Mouse (Mus musculus): ENCODE results near the gene Il2ra. TPM values are rescaled to one million over a fixed set of nuclear protein-coding genes. Genes with fewer than 3 reads are reported as not detected.

Gene Il2ra
- polyA plus RNA-seq, 1 experiment: not detected

DNA sequence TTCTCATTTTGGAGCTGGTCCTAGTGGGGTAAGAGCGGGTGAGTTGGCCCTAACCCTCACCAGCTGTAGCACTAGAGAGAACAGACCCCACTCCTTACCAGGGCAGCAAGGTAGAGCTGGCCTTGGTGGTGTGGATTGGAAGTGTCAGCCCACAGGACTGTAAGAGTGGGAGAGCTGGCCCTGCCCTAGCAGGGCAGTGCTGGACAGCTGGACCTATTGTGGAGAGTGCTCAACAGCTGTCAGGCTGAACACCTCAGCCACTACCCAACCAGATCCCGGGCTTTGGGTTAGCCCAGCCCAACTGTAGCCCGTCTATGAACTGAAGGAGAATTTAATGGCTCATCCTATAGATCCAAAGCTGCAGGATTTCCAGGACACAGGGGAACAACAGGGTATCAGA, 96.2 kb downstream of the Il2ra start:
- Histone ChIP-seq H3K27me3 (ENCODE audit: control insufficient read depth, insufficient read depth, insufficient read length) (no peaks in the 10 kb centered on the region), H3ac (ENCODE audit: control insufficient read depth, insufficient read length) (no peak overlapping the region), H3K4me2 (ENCODE audit: low read depth) (no peak overlapping the region), H3K36me3 (ENCODE audit: control insufficient read depth, insufficient read depth) (peaks cover 17% of the 10 kb centered on the region), H3K4me3 (no peak overlapping the region), H3K79me2 (ENCODE audit: control insufficient read depth, insufficient read depth) (no peaks in the 10 kb centered on the region)
- TF ChIP-seq MYOG (IDR thresholded peaks at IDR 0.05; ENCODE audit: control insufficient read depth in 1 of 3, insufficient read depth in 1 of 3, insufficient read length in 2 of 3, low read depth in 2 of 3) (no peak), TCF3 (IDR thresholded peaks at IDR 0.05; ENCODE audit: insufficient read length, low read depth) (no peak), CEBPB (IDR thresholded peaks at IDR 0.05; ENCODE audit: insufficient read depth, poor library complexity, severe bottlenecking) (no peak), MAX (IDR thresholded peaks at IDR 0.05; ENCODE audit: low read depth) (no peak), REST (IDR thresholded peaks at IDR 0.05; ENCODE audit: insufficient read depth, insufficient read length) (no peak), TCF12 (IDR thresholded peaks at IDR 0.05; ENCODE audit: insufficient read depth, poor library complexity, severe bottlenecking) (no peak), MYOD1 (IDR thresholded peaks at IDR 0.05; ENCODE audit: control insufficient read depth in 1 of 3, insufficient read length in 2 of 3, low read depth in 2 of 3) (no peak), SRF (IDR thresholded peaks at IDR 0.05; ENCODE audit: control insufficient read depth, insufficient read length, low read depth) (no peak), POLR2AphosphoS2 (IDR thresholded peaks at IDR 0.05; ENCODE audit: insufficient read length, low read depth) (no peak), USF1 (IDR thresholded peaks at IDR 0.05; ENCODE audit: low read depth) (no peak), POLR2A (IDR thresholded peaks at IDR 0.05; ENCODE audit: insufficient read length, low read depth) (no peak), E2F4 (IDR thresholded peaks at IDR 0.05; ENCODE audit: insufficient read depth) (no peak)

DNA sequence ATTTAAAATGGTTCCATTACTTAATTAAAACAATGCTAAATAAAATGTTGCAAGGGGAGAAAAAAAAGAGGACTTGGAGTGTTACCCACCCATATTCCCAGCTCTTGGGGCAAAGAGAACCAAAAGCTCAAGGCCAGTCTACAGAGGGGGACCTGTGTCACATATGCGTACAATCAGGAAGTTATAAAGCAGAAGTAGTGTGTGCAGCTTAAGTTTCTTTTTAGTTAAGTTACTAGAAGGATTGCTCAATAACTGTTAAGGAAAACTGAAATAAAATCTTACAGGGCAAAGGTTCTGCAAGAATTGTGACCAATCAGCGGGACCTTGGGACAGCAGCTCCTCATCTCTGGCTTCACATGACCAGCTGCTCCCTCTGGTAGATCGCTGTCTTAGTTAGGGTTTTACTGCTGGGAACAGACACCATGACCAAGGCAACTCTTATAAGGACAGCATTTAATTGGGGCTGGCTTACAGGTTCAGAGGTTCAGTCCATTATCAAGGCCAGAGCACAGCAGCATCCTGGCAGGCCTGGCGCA, 97.0 kb downstream of the Il2ra start:
- Histone ChIP-seq H3K79me2 (ENCODE audit: control insufficient read depth, insufficient read depth) (no peaks in the 10 kb centered on the region), H3K36me3 (ENCODE audit: control insufficient read depth, insufficient read depth) (peaks cover 17% of the 10 kb centered on the region), H3ac (ENCODE audit: control insufficient read depth, insufficient read length) (no peak overlapping the region), H3K4me3 (no peak overlapping the region), H3K4me2 (ENCODE audit: low read depth) (no peak overlapping the region), H3K27me3 (ENCODE audit: control insufficient read depth, insufficient read depth, insufficient read length) (no peaks in the 10 kb centered on the region)
- no peak for TF ChIP-seq TCF12 (IDR thresholded peaks at IDR 0.05; ENCODE audit: insufficient read depth, poor library complexity, severe bottlenecking)
- no peak for TF ChIP-seq CEBPB (IDR thresholded peaks at IDR 0.05; ENCODE audit: insufficient read depth, poor library complexity, severe bottlenecking)
- no peak for TF ChIP-seq POLR2A (IDR thresholded peaks at IDR 0.05; ENCODE audit: insufficient read length, low read depth)
- no peak for TF ChIP-seq REST (IDR thresholded peaks at IDR 0.05; ENCODE audit: insufficient read depth, insufficient read length)
- TF ChIP-seq TCF3 (IDR thresholded peaks at IDR 0.05; ENCODE audit: insufficient read length, low read depth): no peak
- TF ChIP-seq E2F4 (IDR thresholded peaks at IDR 0.05; ENCODE audit: insufficient read depth): no peak
- no peak for TF ChIP-seq MYOG (IDR thresholded peaks at IDR 0.05; ENCODE audit: control insufficient read depth in 1 of 3, insufficient read depth in 1 of 3, insufficient read length in 2 of 3, low read depth in 2 of 3)
- TF ChIP-seq MAX (IDR thresholded peaks at IDR 0.05; ENCODE audit: low read depth): no peak
- TF ChIP-seq POLR2AphosphoS2 (IDR thresholded peaks at IDR 0.05; ENCODE audit: insufficient read length, low read depth): no peak
- TF ChIP-seq USF1 (IDR thresholded peaks at IDR 0.05; ENCODE audit: low read depth): no peak
- TF ChIP-seq SRF (IDR thresholded peaks at IDR 0.05; ENCODE audit: control insufficient read depth, insufficient read length, low read depth): no peak
- TF ChIP-seq MYOD1 (IDR thresholded peaks at IDR 0.05; ENCODE audit: control insufficient read depth in 1 of 3, insufficient read length in 2 of 3, low read depth in 2 of 3): no peak

Other genes starting within 250 kb of the Il2ra start
- 2.0 TPM for gene Pfkfb3, start 88.7 kb upstream of the Il2ra start, polyA plus RNA-seq (2012; fragmentation: generic; extraction: Trizol)
- 86.4 TPM for gene Rbm17, start 38.7 kb upstream of the Il2ra start, polyA plus RNA-seq (2012; fragmentation: generic; extraction: Trizol)
- not detected for gene Gm17490, start 16.5 kb upstream of the Il2ra start, polyA plus RNA-seq (2012; fragmentation: generic; extraction: Trizol)
- 0.22 TPM for gene Il15ra, start 62.5 kb downstream of the Il2ra start, polyA plus RNA-seq (2012; fragmentation: generic; extraction: Trizol)
- gene Fbh1, start 134.8 kb downstream of the Il2ra start, polyA plus RNA-seq (2012; fragmentation: generic; extraction: Trizol): 34.0 TPM
- 9.3 TPM for gene Ankrd16, start 135.1 kb downstream of the Il2ra start, polyA plus RNA-seq (2012; fragmentation: generic; extraction: Trizol)